Mouse (Mus musculus) limb, embryonic 14.5 days (tissue): ENCODE measurements around the gene Lcn4. TPM values are rescaled to one million over a fixed set of nuclear protein-coding genes. Genes with fewer than 3 reads are reported as not detected.

Experiments used
- ATAC-seq: fragments of 200-750 bp; cut with Nextera tagmentation; 2 replicates; pipeline ENCODE4 v1.8.0; 2017; ENCODE audit warnings: low read depth, moderate number of reproducible peaks, moderate TSS enrichment; ENCODE audit not compliant: low FRiP score
- DNase-seq: peaks from one replicate; pipeline ENCODE4 v3.0.0-alpha.2; 2015; ENCODE audit warnings: low spot score
- H3K27ac ChIP-seq: fragments of 300-500 bp; sonication (generic); replicated peaks from 2 replicates; pipeline ENCODE4 v1.5.1; 2014; ENCODE audit warnings: low read depth, mild to moderate bottlenecking, low read length, moderate library complexity, mixed read lengths
- H3K27me3 ChIP-seq: fragments of 300-500 bp; sonication (generic); 2 replicates; pipeline ENCODE4 v1.6.1; 2014; ENCODE audit warnings: low read length, mixed read lengths; ENCODE audit not compliant: control insufficient read depth, insufficient read depth
- H3K36me3 ChIP-seq: fragments of 300-500 bp; sonication (generic); 2 replicates; pipeline ENCODE4 v1.6.1; 2014; ENCODE audit warnings: mild to moderate bottlenecking, low read length, moderate library complexity, mixed read lengths; ENCODE audit not compliant: control insufficient read depth, insufficient read depth
- H3K4me1 ChIP-seq: fragments of 300-500 bp; sonication (generic); 2 replicates; pipeline ENCODE4 v1.6.1; 2014; ENCODE audit warnings: antibody characterized with exemption, low read length, mixed read lengths; ENCODE audit not compliant: control insufficient read depth, insufficient read depth
- H3K4me2 ChIP-seq: fragments of 300-500 bp; sonication (generic); replicated peaks from 2 replicates; pipeline ENCODE4 v1.6.1; 2014; ENCODE audit warnings: low read depth, mild to moderate bottlenecking, low read length, moderate library complexity; ENCODE audit not compliant: severe bottlenecking
- H3K4me3 ChIP-seq: fragments of 300-500 bp; sonication (generic); replicated peaks from 2 replicates; pipeline ENCODE4 v1.5.1; 2014; ENCODE audit warnings: low read length
- H3K9ac ChIP-seq: fragments of 300-500 bp; sonication (generic); 2 replicates; pipeline ENCODE4 v1.6.1; 2014; ENCODE audit warnings: mild to moderate bottlenecking, low read depth, low read length, moderate library complexity; ENCODE audit not compliant: severe bottlenecking
- H3K9me3 ChIP-seq: fragments of 300-500 bp; sonication (generic); 2 replicates; pipeline ENCODE4 v1.6.1; 2016; ENCODE audit warnings: low read length; ENCODE audit not compliant: control insufficient read depth
- POLR2A ChIP-seq: fragments of 200-500 bp; IDR thresholded peaks from 2 replicates; pipeline ENCODE4 v1.8.0; 2012; ENCODE audit warnings: inconsistent platforms, mild to moderate bottlenecking, moderate library complexity, borderline replicate concordance; ENCODE audit not compliant: insufficient read depth, insufficient read length; ENCODE audit errors: extremely low read depth
- WGBS: fragments of 180-500 bp; shearing (Covaris S2); extraction: QIAGEN DNeasy Blood & Tissue Kit; methylation state at CpG from one replicate; pipeline ENCODE4 v1.1.7; 2014; 5-methylcytosine and 5-hydroxymethylcytosine counted together
- polyA plus RNA-seq, 2 experiments: library from polyadenylated mRNA; depleted of rRNA in 1 of 2; stranded (reverse) in 1 of 2; unstranded in 1 of 2; fragments of >200 nt; fragmentation: Nextera tagmentation in 1 of 2; extraction: Ambion mirVana in 1 of 2; gene quantifications; 2 replicates each; pipeline versions ENCODE4 v1.2.1 to v1.2.3; 2012 to 2014

Gene Lcn4
- polyA plus RNA-seq, 2 experiments = not detected

DNA sequence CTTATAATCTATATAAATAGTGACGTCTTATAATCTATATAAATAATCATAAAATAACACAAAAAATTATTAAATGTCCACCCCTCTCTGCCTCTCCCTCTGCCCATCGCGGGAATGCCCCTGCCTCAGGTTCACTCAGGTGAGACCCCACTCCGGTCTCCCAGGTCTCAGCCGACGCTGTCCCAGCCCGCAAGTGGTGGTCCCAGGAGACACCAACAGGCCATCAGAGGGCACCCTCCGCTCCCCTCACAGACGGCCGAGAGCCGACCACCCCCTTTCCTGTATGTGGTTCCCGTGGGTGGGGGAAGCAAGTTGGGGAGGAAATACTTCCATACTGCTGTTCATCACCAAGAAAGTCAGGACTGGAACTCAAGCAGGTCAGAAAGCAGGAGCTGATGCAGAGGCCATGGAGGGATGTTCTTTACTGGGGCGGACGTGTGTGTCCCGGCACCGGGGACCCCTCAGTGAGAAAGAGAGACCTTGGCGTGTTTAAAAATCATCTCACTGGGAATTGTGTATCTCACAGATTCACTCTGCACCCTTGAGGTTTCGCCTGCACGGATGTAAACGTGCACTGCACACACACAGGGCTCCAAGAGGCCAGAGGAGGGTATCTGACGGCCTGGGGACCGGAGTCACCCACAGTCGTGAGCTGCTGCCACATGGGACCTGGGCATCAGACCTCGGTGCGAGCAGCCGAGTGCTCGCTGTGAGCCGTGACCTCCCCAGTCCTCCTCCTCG is 9.1 kb downstream of the Lcn4 start:
- WGBS = 46% methylated on average over 29 of the region's 29 CpGs
- H3K4me1 ChIP-seq = no peaks in the 10 kb centered on the region
- TF ChIP-seq POLR2A = no peak
- peak overlapping the region; percentile 34; the same call in 1 of the 2 replicates for H3K9ac ChIP-seq
- no peaks in the 10 kb centered on the region for H3K9me3 ChIP-seq
- H3K36me3 ChIP-seq = no peaks in the 10 kb centered on the region
- H3K27ac ChIP-seq = no peak overlapping the region
- H3K4me3 ChIP-seq = peak overlapping the region; percentile 26; the same call in 1 of the 2 replicates
- no peak for DNase-seq
- 0 out of 2 replicates have a peak, but pooled peaks cover 5% of the 10 kb centered on the region for H3K27me3 ChIP-seq
- H3K4me2 ChIP-seq = peak overlapping the region; percentile 53
- no peak for ATAC-seq

DNA sequence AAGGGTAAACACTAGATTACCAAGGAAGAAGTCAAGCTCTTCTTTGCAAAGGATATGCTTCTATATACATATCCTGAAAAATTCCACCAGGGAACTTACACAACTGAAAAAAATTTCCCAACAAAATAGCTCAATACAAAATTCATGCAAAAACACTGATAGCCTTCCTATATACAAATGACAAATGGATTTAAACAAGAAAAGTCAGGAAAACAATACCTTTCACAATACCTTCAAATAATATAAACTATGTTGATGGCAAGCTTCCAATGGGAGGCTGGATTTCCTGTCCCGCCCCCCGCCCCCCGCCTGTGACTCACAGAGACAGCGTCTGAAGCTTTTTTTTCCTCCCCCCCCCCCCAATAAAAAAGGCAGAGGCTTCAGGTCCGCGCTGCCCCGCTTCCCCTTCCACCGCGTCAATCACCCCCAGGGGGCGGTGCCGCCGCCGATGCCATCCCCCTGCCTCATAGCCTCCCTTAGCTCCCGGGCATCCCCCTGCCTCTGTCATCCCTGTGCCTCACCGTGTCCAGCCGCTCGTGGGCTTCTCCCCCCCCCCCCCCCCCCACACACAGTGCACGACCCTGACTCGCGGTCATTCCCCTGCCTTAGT is 9.8 kb downstream of the Lcn4 start:
- ATAC-seq = no peak
- peak overlapping the region; percentile 34 for H3K9ac ChIP-seq
- no peaks in the 10 kb centered on the region for H3K4me1 ChIP-seq
- peak overlapping the region; percentile 26; the same call in 1 of the 2 replicates for H3K4me3 ChIP-seq
- H3K9me3 ChIP-seq = no peaks in the 10 kb centered on the region
- 2% methylated on average over 16 of the region's 20 CpGs for WGBS
- no peak overlapping the region for H3K27ac ChIP-seq
- TF ChIP-seq POLR2A = no peak
- DNase-seq = peak; percentile 21
- peak overlapping the region; percentile 53 for H3K4me2 ChIP-seq
- no peaks in the 10 kb centered on the region for H3K36me3 ChIP-seq
- H3K27me3 ChIP-seq = 0 out of 2 replicates have a peak, but pooled peaks cover 5% of the 10 kb centered on the region

DNA sequence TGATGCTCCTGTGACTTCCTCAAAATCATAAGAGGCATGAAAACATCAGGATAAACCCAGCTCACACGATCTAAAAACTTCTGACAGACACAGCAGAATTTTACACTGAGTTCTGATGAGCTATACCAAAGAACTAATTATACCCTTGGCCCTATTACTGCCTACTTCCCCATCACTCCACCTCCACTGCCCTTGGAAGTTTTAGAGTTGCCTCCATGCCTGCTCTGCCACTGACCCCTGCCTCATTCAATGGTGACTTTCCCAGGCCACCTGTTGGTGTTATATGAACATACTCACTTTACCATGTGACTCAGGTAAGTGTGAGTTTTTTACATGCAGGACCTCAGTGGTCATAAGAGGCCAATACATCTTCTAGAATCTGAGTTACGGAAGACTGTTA is 13.7 kb downstream of the Lcn4 start:
- 86% methylated on average over 2 of the region's 2 CpGs for WGBS
- Histone ChIP-seq H3K4me3 (no peak overlapping the region), H3K27me3 (0 out of 2 replicates have a peak, but pooled peaks cover 4% of the 10 kb centered on the region), H3K4me2 (no peak overlapping the region), H3K4me1 (no peaks in the 10 kb centered on the region), H3K27ac (no peak overlapping the region), H3K9ac (no peak overlapping the region), H3K9me3 (no peaks in the 10 kb centered on the region), H3K36me3 (no peaks in the 10 kb centered on the region)
- DNase-seq = no peak
- no peak for ATAC-seq
- no peak for TF ChIP-seq POLR2A

DNA sequence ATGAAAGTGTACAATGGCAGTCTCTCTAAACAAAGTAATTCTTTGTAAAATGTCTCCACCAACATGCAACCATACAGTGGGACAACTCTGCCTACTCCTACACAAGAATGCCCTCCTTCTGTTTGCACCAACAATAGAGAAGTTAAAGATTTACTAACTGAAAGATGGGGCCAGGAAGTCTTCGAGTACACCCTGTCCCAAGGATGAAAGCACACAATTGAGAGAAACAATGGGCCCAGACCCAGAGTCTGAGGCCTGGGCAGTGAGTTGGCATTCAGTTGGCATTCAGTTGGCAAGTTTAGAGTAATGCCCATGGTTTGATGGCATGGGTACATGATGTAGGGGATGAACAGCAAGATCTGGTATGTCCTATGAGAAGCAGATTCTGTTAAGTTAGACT is 16.4 kb downstream of the Lcn4 start:
- no peak for ATAC-seq
- Histone ChIP-seq H3K27ac (no peak overlapping the region), H3K36me3 (no peaks in the 10 kb centered on the region), H3K27me3 (no peaks in the 10 kb centered on the region), H3K4me3 (no peak overlapping the region), H3K9ac (no peak overlapping the region), H3K4me1 (no peaks in the 10 kb centered on the region), H3K4me2 (no peak overlapping the region), H3K9me3 (no peaks in the 10 kb centered on the region)
- DNase-seq = no peak
- TF ChIP-seq POLR2A = no peak
- WGBS = 73% methylated on average over 1 of the region's 1 CpGs

DNA sequence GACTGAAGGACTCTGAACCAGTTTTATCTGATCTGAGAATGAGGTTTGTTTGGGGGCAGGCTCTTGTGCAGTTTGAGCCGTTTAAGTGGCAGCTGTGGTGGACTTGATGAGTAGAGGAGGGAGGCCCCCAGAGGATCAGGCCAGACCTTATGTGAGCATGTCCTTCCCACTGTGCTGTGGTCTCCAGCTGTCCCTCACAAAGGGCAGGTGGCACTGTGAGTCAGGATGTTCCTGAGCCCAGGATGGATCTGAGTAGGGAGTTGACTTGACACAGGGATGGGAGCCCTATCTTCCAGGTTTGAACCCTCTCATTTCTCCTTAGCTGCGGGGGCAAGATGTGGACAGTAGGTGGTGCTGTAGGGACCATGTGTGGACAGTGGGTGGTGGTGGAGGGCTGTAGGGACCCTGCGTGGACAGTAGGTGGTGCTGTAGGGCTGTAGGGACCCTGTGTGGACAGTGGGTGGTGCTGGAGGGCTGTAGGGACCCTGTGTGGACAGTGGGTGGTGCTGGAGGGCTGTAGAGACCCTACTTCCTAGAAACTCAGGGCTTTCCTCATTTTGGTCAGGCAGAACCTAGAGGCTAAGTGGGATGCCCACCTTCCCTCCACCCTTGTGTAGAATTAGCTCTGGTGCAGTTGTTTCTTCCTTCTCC is 24.3 kb downstream of the Lcn4 start:
- no peak for TF ChIP-seq POLR2A
- DNase-seq (peak; percentile 92), ATAC-seq (peak; percentile 92)
- no peak overlapping the region for H3K27ac ChIP-seq
- no peaks in the 10 kb centered on the region for H3K9me3 ChIP-seq
- no peak overlapping the region for H3K4me3 ChIP-seq
- H3K4me2 ChIP-seq = no peak overlapping the region
- H3K36me3 ChIP-seq = no peaks in the 10 kb centered on the region
- H3K9ac ChIP-seq = no peak overlapping the region
- no peaks in the 10 kb centered on the region for H3K27me3 ChIP-seq
- WGBS = 20% methylated on average over 3 of the region's 3 CpGs
- no peaks in the 10 kb centered on the region for H3K4me1 ChIP-seq
